Mouse (Mus musculus) G1E-ER4 (cell line): Measurements from ENCODE around the gene Ankrd60. TPM values are rescaled to one million over a fixed set of nuclear protein-coding genes. Genes with fewer than 3 reads are reported as not detected.

Experiments used
- GATA1 ChIP-seq: IDR thresholded peaks from one replicate; pipeline ENCODE4 v1.8.0; 2012; ENCODE audit warnings: low read length, inconsistent platforms
- polyA plus RNA-seq: library from polyadenylated mRNA; stranded (reverse); fragments of >175 nt; gene quantifications from 2 replicates; pipeline ENCODE4 v1.2.3, GENCODE M21; 2012

The Ankrd60 gene
- polyA plus RNA-seq, 1 experiment: not detected

- TF ChIP-seq GATA1: no peak
These were observed 32.0 kb downstream of the Ankrd60 start for GRCm38 (mm10) chr2:173545992-173546703.

GRCm38 (mm10) chr2:173542716-173543115 lies 35.4 kb downstream of the Ankrd60 start:
- TF ChIP-seq GATA1: no peak

- TF ChIP-seq GATA1: no peak
These were observed 36.4 kb downstream of the Ankrd60 start for GRCm38 (mm10) chr2:173541748-173542147.

- TF ChIP-seq GATA1: no peak
These were observed 38.4 kb downstream of the Ankrd60 start for GRCm38 (mm10) chr2:173539781-173540180.

- TF ChIP-seq GATA1: no peak
These were observed 42.3 kb downstream of the Ankrd60 start for GRCm38 (mm10) chr2:173535886-173536285.

- TF ChIP-seq GATA1: no peak
These were observed 42.8 kb downstream of the Ankrd60 start for GRCm38 (mm10) chr2:173535390-173535789.

- no peak for TF ChIP-seq GATA1
These were observed 43.6 kb downstream of the Ankrd60 start for GRCm38 (mm10) chr2:173534581-173534980.

GRCm38 (mm10) chr2:173532711-173533462 lies 45.3 kb downstream of the Ankrd60 start:
- TF ChIP-seq GATA1: no peak

- TF ChIP-seq GATA1: no peak
These were observed 49.7 kb downstream of the Ankrd60 start for GRCm38 (mm10) chr2:173528493-173528892.

- TF ChIP-seq GATA1: no peak
These were observed 55.8 kb downstream of the Ankrd60 start, which contains the start of gene 1700021F07Rik for GRCm38 (mm10) chr2:173522376-173522775. Gene 1700021F07Rik, plus strand, starts transcription at chr2:173522586.

Other genes starting within 250 kb of the Ankrd60 start
- not detected in 2 replicates for gene 1700021F07Rik, start 55.8 kb downstream of the Ankrd60 start, polyA plus RNA-seq
- gene Rab22a, start 81.4 kb upstream of the Ankrd60 start, polyA plus RNA-seq: 19.0 and 28.5 TPM in 2 replicates
- gene 1700010B08Rik, start 141.1 kb upstream of the Ankrd60 start, polyA plus RNA-seq: not detected in 2 replicates
- gene Vapb, start 159.1 kb upstream of the Ankrd60 start, polyA plus RNA-seq: 19.5 and 25.3 TPM in 2 replicates